Mouse (Mus musculus): ENCODE measurements around the gene Ttc21b. TPM values are rescaled to one million over a fixed set of nuclear protein-coding genes. Genes with fewer than 3 reads are reported as not detected.

Gene Ttc21b
- polyA plus RNA-seq, 1 experiment from 2014 or later: 6.7 TPM

GRCm38 (mm10) chr2:66178848-66179215 lies 77.6 kb downstream of the Ttc21b start:
- no peak for ATAC-seq (replicated peaks; ENCODE audit: low FRiP score)
- DNase-seq (ENCODE audit: low spot score): no peak
- Histone ChIP-seq H3K9ac (ENCODE audit: low read depth, low read length) (no peak overlapping the region), H3K4me1 (replicated peaks; ENCODE audit: control insufficient read depth, insufficient read depth, low read length) (no peaks in the 10 kb centered on the region), H3K27me3 (replicated peaks; ENCODE audit: control insufficient read depth, insufficient read depth, low read length) (no peaks in the 10 kb centered on the region), H3K4me3 (ENCODE audit: low read depth, low read length) (no peak overlapping the region), H3K9me3 (ENCODE audit: control insufficient read depth, low read length) (no peaks in the 10 kb centered on the region), H3K27ac (ENCODE audit: low read depth, low read length) (no peak overlapping the region), H3K4me2 (no peak overlapping the region), H3K36me3 (ENCODE audit: control insufficient read depth, insufficient read depth, low read length) (no peaks in the 10 kb centered on the region)
- 81% methylated on average over 5 of the region's 5 CpGs for WGBS

DNA sequence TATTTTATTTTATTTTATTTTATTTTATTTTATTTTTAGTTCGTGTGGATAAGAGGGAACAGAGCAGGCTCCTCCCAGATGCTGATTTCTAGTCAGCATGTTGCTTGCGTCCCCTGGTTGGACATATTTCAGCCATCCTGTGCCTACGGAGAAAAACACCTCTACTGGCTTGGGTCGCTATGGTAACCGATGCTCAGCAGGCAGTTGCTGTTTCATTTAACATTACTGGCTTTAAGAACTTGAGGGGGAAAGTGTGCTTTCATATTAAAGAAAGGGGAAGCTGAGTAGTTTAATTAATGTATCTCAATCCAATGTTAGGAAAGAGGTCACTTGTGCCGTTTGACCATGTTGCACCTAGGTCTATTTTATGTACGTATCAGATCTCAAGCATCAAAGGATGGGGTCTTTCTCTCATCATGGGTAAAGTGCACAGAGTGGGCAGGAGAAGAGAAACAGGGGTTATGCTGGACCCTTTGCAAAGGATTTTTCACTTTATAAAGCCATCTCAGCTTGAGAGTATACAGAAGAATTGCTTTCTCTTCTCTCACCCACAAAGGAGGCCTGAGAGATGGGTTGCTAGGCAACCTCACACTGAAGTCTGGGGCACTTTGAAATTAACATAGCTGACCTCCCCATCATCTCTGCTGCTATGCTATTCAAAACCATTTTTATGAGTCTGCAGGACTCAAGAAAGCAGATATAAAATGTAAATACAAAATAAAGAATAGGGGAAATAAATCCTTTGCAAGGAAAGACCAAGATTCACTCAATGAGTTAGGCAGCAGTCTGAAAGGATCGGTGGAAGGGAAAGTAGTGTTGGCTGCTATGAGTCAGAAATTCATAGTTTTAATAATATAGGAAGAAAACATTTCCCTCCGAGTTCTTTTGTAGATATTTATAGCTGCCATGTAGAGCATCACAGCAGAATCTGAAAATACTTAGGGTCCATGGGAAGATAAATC lies 78.2 kb downstream of the Ttc21b start:
- DNase-seq (ENCODE audit: low spot score) (no peak), ATAC-seq (replicated peaks; ENCODE audit: low FRiP score) (no peak)
- Histone ChIP-seq H3K4me3 (ENCODE audit: low read depth, low read length) (no peak overlapping the region), H3K9ac (ENCODE audit: low read depth, low read length) (no peak overlapping the region), H3K36me3 (ENCODE audit: control insufficient read depth, insufficient read depth, low read length) (no peaks in the 10 kb centered on the region), H3K4me1 (replicated peaks; ENCODE audit: control insufficient read depth, insufficient read depth, low read length) (no peaks in the 10 kb centered on the region), H3K4me2 (no peak overlapping the region), H3K27ac (ENCODE audit: low read depth, low read length) (no peak overlapping the region), H3K9me3 (ENCODE audit: control insufficient read depth, low read length) (no peaks in the 10 kb centered on the region), H3K27me3 (replicated peaks; ENCODE audit: control insufficient read depth, insufficient read depth, low read length) (no peaks in the 10 kb centered on the region)
- 83% methylated on average over 9 of the region's 9 CpGs for WGBS

DNA sequence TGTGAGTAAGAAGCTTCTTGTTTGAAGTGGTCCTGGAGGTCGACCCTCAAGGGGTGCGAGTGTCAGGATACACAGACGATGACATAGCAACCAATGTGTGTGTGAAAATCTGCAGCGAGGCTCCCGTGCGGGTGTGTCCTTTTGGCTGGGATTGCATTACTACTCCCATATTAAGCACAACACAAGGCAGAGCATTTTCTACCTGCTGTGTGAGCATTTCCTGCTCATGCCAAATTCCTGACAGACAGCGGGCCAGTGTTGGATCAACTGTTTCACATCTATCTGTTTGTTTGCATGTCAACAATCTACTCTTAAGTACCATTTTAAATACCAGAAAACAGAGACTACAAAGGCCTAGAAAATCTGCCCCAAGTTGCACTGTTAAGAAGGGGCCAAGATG lies 79.4 kb downstream of the Ttc21b start:
- ATAC-seq (replicated peaks; ENCODE audit: low FRiP score): no peak
- no peaks in the 10 kb centered on the region for H3K27me3 ChIP-seq (replicated peaks; ENCODE audit: control insufficient read depth, insufficient read depth, low read length)
- no peak overlapping the region for H3K27ac ChIP-seq (ENCODE audit: low read depth, low read length)
- H3K36me3 ChIP-seq (ENCODE audit: control insufficient read depth, insufficient read depth, low read length): no peaks in the 10 kb centered on the region
- no peak for DNase-seq (ENCODE audit: low spot score)
- no peak overlapping the region for H3K4me3 ChIP-seq (ENCODE audit: low read depth, low read length)
- H3K4me1 ChIP-seq (replicated peaks; ENCODE audit: control insufficient read depth, insufficient read depth, low read length): no peaks in the 10 kb centered on the region
- no peak overlapping the region for H3K9ac ChIP-seq (ENCODE audit: low read depth, low read length)
- no peak overlapping the region for H3K4me2 ChIP-seq
- no peaks in the 10 kb centered on the region for H3K9me3 ChIP-seq (ENCODE audit: control insufficient read depth, low read length)
- 86% methylated on average over 7 of the region's 7 CpGs for WGBS

GRCm38 (mm10) chr2:66173134-66173533 lies 83.3 kb downstream of the Ttc21b start:
- DNase-seq (ENCODE audit: low spot score): no peak
- Histone ChIP-seq H3K27me3 (replicated peaks; ENCODE audit: control insufficient read depth, insufficient read depth, low read length) (no peaks in the 10 kb centered on the region), H3K4me1 (replicated peaks; ENCODE audit: control insufficient read depth, insufficient read depth, low read length) (no peaks in the 10 kb centered on the region), H3K4me2 (no peak overlapping the region), H3K4me3 (ENCODE audit: low read depth, low read length) (no peak overlapping the region), H3K27ac (ENCODE audit: low read depth, low read length) (no peak overlapping the region), H3K9me3 (ENCODE audit: control insufficient read depth, low read length) (no peaks in the 10 kb centered on the region), H3K9ac (ENCODE audit: low read depth, low read length) (no peak overlapping the region), H3K36me3 (ENCODE audit: control insufficient read depth, insufficient read depth, low read length) (no peaks in the 10 kb centered on the region)
- 76% methylated on average over 5 of the region's 5 CpGs for WGBS
- no peak for ATAC-seq (replicated peaks; ENCODE audit: low FRiP score)

- H3K4me2 ChIP-seq: no peak overlapping the region
- 91% methylated on average over 3 of the region's 3 CpGs for WGBS
- H3K4me3 ChIP-seq (ENCODE audit: low read depth, low read length): no peak overlapping the region
- H3K27ac ChIP-seq (ENCODE audit: low read depth, low read length): no peak overlapping the region
- H3K36me3 ChIP-seq (ENCODE audit: control insufficient read depth, insufficient read depth, low read length): no peaks in the 10 kb centered on the region
- DNase-seq (ENCODE audit: low spot score) (no peak), ATAC-seq (replicated peaks; ENCODE audit: low FRiP score) (no peak)
- H3K4me1 ChIP-seq (replicated peaks; ENCODE audit: control insufficient read depth, insufficient read depth, low read length): no peaks in the 10 kb centered on the region
- no peak overlapping the region for H3K9ac ChIP-seq (ENCODE audit: low read depth, low read length)
- no peaks in the 10 kb centered on the region for H3K27me3 ChIP-seq (replicated peaks; ENCODE audit: control insufficient read depth, insufficient read depth, low read length)
- H3K9me3 ChIP-seq (ENCODE audit: control insufficient read depth, low read length): no peaks in the 10 kb centered on the region
These were observed 84.8 kb downstream of the Ttc21b start for GRCm38 (mm10) chr2:66171643-66172042.

- Histone ChIP-seq H3K4me3 (ENCODE audit: low read depth, low read length) (no peak overlapping the region), H3K27ac (ENCODE audit: low read depth, low read length) (no peak overlapping the region), H3K4me2 (no peak overlapping the region), H3K9ac (ENCODE audit: low read depth, low read length) (no peak overlapping the region), H3K4me1 (replicated peaks; ENCODE audit: control insufficient read depth, insufficient read depth, low read length) (no peaks in the 10 kb centered on the region), H3K36me3 (ENCODE audit: control insufficient read depth, insufficient read depth, low read length) (no peaks in the 10 kb centered on the region), H3K9me3 (ENCODE audit: control insufficient read depth, low read length) (no peaks in the 10 kb centered on the region), H3K27me3 (replicated peaks; ENCODE audit: control insufficient read depth, insufficient read depth, low read length) (no peaks in the 10 kb centered on the region)
- no peak for ATAC-seq (replicated peaks; ENCODE audit: low FRiP score)
- WGBS: 53% methylated on average over 11 of the region's 11 CpGs
- DNase-seq (ENCODE audit: low spot score): no peak
These were observed 85.7 kb downstream of the Ttc21b start for GRCm38 (mm10) chr2:66170721-66171120.

DNA sequence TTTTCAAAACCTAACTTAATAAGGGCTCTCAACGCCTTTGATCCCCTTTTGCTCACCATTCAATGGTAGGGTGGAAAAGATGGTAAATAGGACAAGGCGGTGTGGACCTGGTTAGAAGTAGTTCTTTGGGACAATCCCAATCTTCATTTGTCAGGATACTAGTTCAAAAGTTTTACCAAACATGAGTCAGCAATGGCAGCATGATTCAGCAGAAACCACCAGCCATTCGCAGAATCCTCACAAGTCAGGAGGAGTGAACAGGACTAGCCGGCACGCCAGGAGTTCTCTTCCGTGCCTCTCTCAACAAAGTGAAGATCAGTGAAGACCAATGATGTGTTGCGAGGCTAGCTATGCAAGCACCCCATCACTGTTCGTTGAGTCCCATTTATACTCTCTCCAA lies 91.4 kb downstream of the Ttc21b start:
- H3K4me1 ChIP-seq (replicated peaks; ENCODE audit: control insufficient read depth, insufficient read depth, low read length): no peaks in the 10 kb centered on the region
- H3K4me3 ChIP-seq (ENCODE audit: low read depth, low read length): no peak overlapping the region
- DNase-seq (ENCODE audit: low spot score) (no peak), ATAC-seq (replicated peaks; ENCODE audit: low FRiP score) (no peak)
- H3K27me3 ChIP-seq (replicated peaks; ENCODE audit: control insufficient read depth, insufficient read depth, low read length): no peaks in the 10 kb centered on the region
- no peaks in the 10 kb centered on the region for H3K36me3 ChIP-seq (ENCODE audit: control insufficient read depth, insufficient read depth, low read length)
- H3K9ac ChIP-seq (ENCODE audit: low read depth, low read length): no peak overlapping the region
- WGBS: 88% methylated on average over 8 of the region's 8 CpGs
- H3K27ac ChIP-seq (ENCODE audit: low read depth, low read length): no peak overlapping the region
- H3K4me2 ChIP-seq: no peak overlapping the region
- no peaks in the 10 kb centered on the region for H3K9me3 ChIP-seq (ENCODE audit: control insufficient read depth, low read length)

DNA sequence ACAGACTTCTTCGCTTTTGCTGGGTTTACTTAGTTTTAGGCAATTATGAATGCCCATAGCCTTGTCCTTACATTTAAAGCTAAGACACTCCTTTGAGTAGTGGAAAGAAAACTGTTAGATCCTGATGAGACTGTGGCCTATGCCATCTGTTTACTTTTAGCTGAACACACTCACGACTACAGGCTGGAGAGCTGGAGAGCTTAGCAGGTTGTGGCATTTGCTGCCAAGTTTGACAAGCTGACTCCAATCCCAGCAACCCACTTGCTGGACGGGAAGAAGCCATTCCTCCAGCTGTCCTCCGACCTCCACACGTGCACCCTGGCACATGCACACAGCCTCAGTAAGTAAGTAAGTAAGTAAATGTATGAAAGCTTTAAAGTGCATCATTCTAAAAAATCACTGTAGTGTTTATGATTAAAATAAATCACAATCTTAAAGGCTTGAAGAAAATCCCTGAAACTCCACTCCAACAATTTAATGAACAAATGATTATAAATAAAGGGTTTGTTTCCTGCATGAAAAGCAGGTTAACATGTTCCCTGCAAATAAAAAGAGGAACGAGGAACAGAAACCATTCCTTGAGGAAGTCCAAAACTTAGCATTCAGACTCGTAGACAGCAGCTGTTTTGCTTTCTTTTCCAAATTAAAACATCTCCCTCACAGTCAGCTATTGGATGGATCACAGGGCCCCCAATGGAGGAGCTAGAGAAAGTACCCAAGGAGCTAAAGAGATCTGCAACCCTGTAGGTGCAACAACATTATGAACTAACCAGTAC lies 98.1 kb downstream of the Ttc21b start:
- H3K27ac ChIP-seq (ENCODE audit: low read depth, low read length): no peak overlapping the region

More for the DNA sequence above, 98.1 kb downstream of the Ttc21b start:
- Histone ChIP-seq H3K9ac (ENCODE audit: low read depth, low read length) (no peak overlapping the region), H3K4me3 (ENCODE audit: low read depth, low read length) (no peak overlapping the region), H3K27me3 (replicated peaks; ENCODE audit: control insufficient read depth, insufficient read depth, low read length) (no peaks in the 10 kb centered on the region), H3K36me3 (ENCODE audit: control insufficient read depth, insufficient read depth, low read length) (no peaks in the 10 kb centered on the region), H3K4me1 (replicated peaks; ENCODE audit: control insufficient read depth, insufficient read depth, low read length) (no peaks in the 10 kb centered on the region), H3K9me3 (ENCODE audit: control insufficient read depth, low read length) (no peaks in the 10 kb centered on the region), H3K4me2 (no peak overlapping the region)
- 64% methylated on average over 7 of the region's 7 CpGs for WGBS
- ATAC-seq (replicated peaks; ENCODE audit: low FRiP score) (no peak), DNase-seq (ENCODE audit: low spot score) (no peak)

Data from liver, embryonic 11.5 days (tissue).